Mouse (Mus musculus): ENCODE measurements around the gene Bptf. TPM values are rescaled to one million over a fixed set of nuclear protein-coding genes. Genes with fewer than 3 reads are reported as not detected.

Gene Bptf
- polyA plus RNA-seq, 1 experiment from 2014 or later = 38.5 TPM

DNA sequence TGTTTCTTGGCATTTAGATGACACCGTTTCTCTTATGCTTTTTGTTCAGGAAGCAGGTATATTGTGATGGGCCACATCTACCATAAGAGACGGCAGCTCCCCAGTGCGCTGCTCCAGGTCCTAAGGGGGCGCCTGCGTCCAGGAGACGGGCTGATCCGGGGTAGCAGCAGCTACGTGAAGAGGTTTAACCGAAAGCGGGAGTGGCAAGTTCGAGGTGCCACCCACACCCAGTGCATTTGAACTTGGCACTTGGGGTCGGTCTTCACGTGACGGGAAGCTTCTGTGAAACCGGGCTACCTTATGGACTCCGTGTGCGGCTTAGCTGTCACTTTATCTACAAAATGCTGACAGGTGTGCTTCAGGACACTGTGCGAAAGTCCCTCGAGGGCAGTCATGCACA lies 102.4 kb downstream of the Bptf start:
- WGBS = 52% methylated on average over 19 of the region's 19 CpGs
- peaks cover 2% of the 10 kb centered on the region; the same call in 1 of the 2 replicates for H3K27me3 ChIP-seq (ENCODE audit: control insufficient read depth, insufficient read depth, low read length)
- no peak overlapping the region for H3K9ac ChIP-seq (ENCODE audit: low read length)
- no peaks in the 10 kb centered on the region for H3K36me3 ChIP-seq (ENCODE audit: control insufficient read depth, insufficient read depth, low read length)
- no peak overlapping the region for H3K4me3 ChIP-seq (ENCODE audit: low read depth, low read length)
- H3K4me1 ChIP-seq (ENCODE audit: control insufficient read depth, insufficient read depth, low read length) = peaks cover 27% of the 10 kb centered on the region
- H3K27ac ChIP-seq (ENCODE audit: low read depth, low read length) = no peak overlapping the region
- H3K4me2 ChIP-seq = no peak overlapping the region
- no peaks in the 10 kb centered on the region for H3K9me3 ChIP-seq (ENCODE audit: control insufficient read depth, low read length)
- DNase-seq (ENCODE audit: low spot score, missing footprints) = no peak
- no peak for ATAC-seq (ENCODE audit: low FRiP score)

DNA sequence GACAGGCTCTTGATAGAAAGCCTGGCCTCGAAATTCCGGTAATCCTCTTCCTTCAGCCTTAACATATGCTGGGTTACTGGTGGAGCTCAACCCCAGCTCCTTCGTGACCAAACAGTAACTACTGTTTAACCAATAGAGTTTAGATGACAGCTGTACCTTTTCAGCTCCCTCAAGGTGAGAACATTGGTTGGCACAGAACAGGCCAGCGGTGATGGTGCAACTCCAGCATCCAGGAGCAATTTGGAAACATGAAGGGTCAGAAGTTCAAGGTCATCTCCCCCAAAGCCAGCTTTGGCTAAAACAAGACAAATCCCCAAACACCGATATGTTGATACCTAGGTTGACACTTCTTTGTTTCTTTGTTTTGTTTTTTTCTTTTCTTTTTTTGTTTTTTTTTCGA lies 103.2 kb downstream of the Bptf start:
- WGBS = 65% methylated on average over 6 of the region's 6 CpGs
- H3K27ac ChIP-seq (ENCODE audit: low read depth, low read length) = no peak overlapping the region

DNA sequence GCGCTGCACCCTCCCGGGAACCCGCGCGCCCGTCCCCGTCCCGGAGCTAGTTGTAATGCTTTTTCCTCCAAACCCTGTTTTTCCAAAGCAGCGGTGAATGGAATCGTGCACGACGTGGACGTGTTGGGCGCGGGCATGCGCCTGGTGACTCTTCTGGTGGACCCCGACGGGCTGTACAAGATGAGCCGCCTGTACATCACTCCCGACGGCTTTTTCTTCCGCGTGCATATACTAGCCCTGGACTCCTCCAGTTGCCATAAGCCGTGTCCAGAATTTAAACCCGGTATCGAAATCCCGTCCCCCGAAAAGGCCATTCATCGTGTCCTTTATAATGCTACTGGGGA lies 103.7 kb downstream of the Bptf start:
- peak overlapping the region; percentile 53 for H3K4me2 ChIP-seq
- peak overlapping the region; percentile 70 for H3K9ac ChIP-seq (ENCODE audit: low read length)
- peaks cover 2% of the 10 kb centered on the region; the same call in 1 of the 2 replicates for H3K27me3 ChIP-seq (ENCODE audit: control insufficient read depth, insufficient read depth, low read length)
- 5% methylated on average over 29 of the region's 29 CpGs for WGBS
- no peak for DNase-seq (ENCODE audit: low spot score, missing footprints)
- no peaks in the 10 kb centered on the region for H3K9me3 ChIP-seq (ENCODE audit: control insufficient read depth, low read length)
- H3K4me1 ChIP-seq (ENCODE audit: control insufficient read depth, insufficient read depth, low read length) = peaks cover 27% of the 10 kb centered on the region
- peak overlapping the region; percentile 56 for H3K4me3 ChIP-seq (ENCODE audit: low read depth, low read length)
- peak overlapping the region; percentile 31; the same call in 1 of the 2 replicates for H3K27ac ChIP-seq (ENCODE audit: low read depth, low read length)
- ATAC-seq (ENCODE audit: low FRiP score) = peak; percentile 66
- H3K36me3 ChIP-seq (ENCODE audit: control insufficient read depth, insufficient read depth, low read length) = no peaks in the 10 kb centered on the region

More for the DNA sequence above, 103.2 kb downstream of the Bptf start:
- Histone ChIP-seq H3K9ac (ENCODE audit: low read length) (peak overlapping the region; percentile 70; the same call in 1 of the 2 replicates), H3K4me2 (peak overlapping the region; percentile 53), H3K9me3 (ENCODE audit: control insufficient read depth, low read length) (no peaks in the 10 kb centered on the region), H3K4me3 (ENCODE audit: low read depth, low read length) (peak overlapping the region; percentile 56; the same call in 1 of the 2 replicates), H3K4me1 (ENCODE audit: control insufficient read depth, insufficient read depth, low read length) (peaks cover 27% of the 10 kb centered on the region), H3K36me3 (ENCODE audit: control insufficient read depth, insufficient read depth, low read length) (no peaks in the 10 kb centered on the region), H3K27me3 (ENCODE audit: control insufficient read depth, insufficient read depth, low read length) (peaks cover 2% of the 10 kb centered on the region; the same call in 1 of the 2 replicates)
- ATAC-seq (ENCODE audit: low FRiP score) (no peak), DNase-seq (ENCODE audit: low spot score, missing footprints) (no peak)

DNA sequence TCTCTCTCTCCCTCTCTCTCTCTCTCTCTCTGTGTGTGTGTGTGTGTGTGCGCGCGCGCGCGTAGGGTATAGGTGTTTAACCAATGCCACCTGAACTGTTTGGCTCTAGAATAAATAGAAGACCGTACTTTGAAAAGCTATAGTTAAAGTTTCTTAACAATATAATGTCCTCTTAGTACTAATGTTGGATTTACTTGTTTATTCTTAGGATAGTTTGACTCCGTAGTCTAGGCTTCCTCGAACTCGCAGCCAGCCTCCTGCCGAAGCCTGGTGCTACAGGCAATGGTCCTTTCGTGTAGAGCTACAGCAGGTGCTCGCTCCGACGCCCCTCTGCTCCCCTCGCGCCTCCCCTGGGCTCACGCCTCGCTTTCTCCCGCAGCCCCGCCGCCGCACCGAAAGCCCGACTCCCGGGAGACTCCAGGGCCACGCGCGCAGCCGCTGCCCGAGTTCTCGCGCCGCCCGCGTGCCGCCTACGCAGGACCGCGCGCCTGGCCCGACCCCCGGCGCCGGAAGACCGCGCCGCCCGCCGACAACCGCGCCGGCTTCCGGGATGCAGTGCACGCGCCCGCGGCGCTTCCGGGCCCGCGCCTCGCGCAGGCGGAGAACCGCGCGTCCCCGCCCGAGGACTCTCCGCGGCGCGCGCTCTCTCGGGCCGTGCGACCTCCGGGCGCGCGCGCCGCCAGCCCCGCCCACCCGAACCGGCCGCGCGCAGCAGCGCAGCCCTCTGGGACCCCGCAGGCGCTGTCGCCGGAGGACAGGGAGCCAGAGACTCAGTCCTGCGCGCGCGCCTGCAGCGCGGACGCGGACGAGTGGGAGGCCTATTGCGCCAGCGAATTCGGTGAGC lies 104.3 kb downstream of the Bptf start:
- H3K27me3 ChIP-seq (ENCODE audit: control insufficient read depth, insufficient read depth, low read length) = peaks cover 2% of the 10 kb centered on the region; the same call in 1 of the 2 replicates
- ATAC-seq (ENCODE audit: low FRiP score) = peak; percentile 91
- H3K9me3 ChIP-seq (ENCODE audit: control insufficient read depth, low read length) = no peaks in the 10 kb centered on the region

DNA sequence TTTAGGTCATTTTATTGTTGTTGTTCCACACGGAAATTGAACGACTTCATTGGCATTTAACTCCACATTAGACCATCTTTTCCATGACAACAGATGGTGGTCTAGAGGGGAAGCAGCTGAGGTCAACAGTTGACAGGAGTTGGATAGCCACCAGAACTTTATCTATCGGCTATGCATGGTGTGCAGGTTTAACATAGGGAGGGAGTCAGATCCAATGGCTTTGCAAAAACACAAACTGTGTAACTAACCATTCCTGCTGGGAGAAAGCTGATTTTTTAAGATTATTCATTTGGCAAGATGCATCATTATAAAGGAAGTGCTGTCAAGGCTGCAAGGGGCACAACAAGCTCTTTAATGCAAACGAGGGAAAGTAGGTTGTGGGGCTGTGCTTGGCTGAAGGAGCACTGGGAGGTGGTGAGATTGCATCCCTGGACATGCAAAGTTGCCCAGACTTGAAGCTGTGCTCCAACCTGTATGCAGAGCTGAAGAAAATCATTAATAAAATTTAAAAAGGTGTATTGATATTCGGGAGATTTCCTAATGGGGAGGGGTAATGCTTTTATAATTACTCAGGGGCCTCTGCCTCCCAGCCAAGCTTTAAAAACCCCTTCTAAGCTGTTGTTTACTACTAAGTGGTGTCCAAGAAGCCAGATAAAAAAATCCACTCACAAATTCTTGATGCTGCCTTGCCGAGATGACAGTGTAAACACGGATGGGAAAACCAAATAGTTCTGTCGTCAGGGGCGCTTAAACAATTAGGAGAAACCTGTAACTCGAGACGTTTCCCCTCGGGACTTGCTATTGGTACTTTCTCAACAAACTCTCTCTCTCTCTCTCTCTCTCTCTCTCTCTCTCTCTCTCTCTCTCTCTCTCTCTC lies 105.1 kb downstream of the Bptf start:
- no peaks in the 10 kb centered on the region for H3K36me3 ChIP-seq (ENCODE audit: control insufficient read depth, insufficient read depth, low read length)
- peaks cover 2% of the 10 kb centered on the region; the same call in 1 of the 2 replicates for H3K27me3 ChIP-seq (ENCODE audit: control insufficient read depth, insufficient read depth, low read length)
- no peaks in the 10 kb centered on the region for H3K9me3 ChIP-seq (ENCODE audit: control insufficient read depth, low read length)
- 13% methylated on average over 12 of the region's 12 CpGs for WGBS
- DNase-seq (ENCODE audit: low spot score, missing footprints) (no peak), ATAC-seq (ENCODE audit: low FRiP score) (no peak)
- peak overlapping the region; percentile 56 for H3K4me3 ChIP-seq (ENCODE audit: low read depth, low read length)
- H3K4me2 ChIP-seq = peak overlapping the region; percentile 94
- H3K9ac ChIP-seq (ENCODE audit: low read length) = 0 out of 2 replicates have a peak overlapping the region, but pooled peaks have one; percentile 5
- H3K27ac ChIP-seq (ENCODE audit: low read depth, low read length) = no peak overlapping the region
- H3K4me1 ChIP-seq (ENCODE audit: control insufficient read depth, insufficient read depth, low read length) = peaks cover 17% of the 10 kb centered on the region

More for the DNA sequence above, 104.3 kb downstream of the Bptf start:
- peak; percentile 99 for DNase-seq (ENCODE audit: low spot score, missing footprints)
- peaks cover 25% of the 10 kb centered on the region for H3K4me1 ChIP-seq (ENCODE audit: control insufficient read depth, insufficient read depth, low read length)
- H3K36me3 ChIP-seq (ENCODE audit: control insufficient read depth, insufficient read depth, low read length) = no peaks in the 10 kb centered on the region
- H3K4me2 ChIP-seq = peak overlapping the region; percentile 53
- H3K27ac ChIP-seq (ENCODE audit: low read depth, low read length) = peak overlapping the region; percentile 41; the same call in 1 of the 2 replicates
- 1% methylated on average over 93 of the region's 107 CpGs for WGBS
- peak overlapping the region; percentile 70 for H3K9ac ChIP-seq (ENCODE audit: low read length)
- H3K4me3 ChIP-seq (ENCODE audit: low read depth, low read length) = peak overlapping the region; percentile 56

DNA sequence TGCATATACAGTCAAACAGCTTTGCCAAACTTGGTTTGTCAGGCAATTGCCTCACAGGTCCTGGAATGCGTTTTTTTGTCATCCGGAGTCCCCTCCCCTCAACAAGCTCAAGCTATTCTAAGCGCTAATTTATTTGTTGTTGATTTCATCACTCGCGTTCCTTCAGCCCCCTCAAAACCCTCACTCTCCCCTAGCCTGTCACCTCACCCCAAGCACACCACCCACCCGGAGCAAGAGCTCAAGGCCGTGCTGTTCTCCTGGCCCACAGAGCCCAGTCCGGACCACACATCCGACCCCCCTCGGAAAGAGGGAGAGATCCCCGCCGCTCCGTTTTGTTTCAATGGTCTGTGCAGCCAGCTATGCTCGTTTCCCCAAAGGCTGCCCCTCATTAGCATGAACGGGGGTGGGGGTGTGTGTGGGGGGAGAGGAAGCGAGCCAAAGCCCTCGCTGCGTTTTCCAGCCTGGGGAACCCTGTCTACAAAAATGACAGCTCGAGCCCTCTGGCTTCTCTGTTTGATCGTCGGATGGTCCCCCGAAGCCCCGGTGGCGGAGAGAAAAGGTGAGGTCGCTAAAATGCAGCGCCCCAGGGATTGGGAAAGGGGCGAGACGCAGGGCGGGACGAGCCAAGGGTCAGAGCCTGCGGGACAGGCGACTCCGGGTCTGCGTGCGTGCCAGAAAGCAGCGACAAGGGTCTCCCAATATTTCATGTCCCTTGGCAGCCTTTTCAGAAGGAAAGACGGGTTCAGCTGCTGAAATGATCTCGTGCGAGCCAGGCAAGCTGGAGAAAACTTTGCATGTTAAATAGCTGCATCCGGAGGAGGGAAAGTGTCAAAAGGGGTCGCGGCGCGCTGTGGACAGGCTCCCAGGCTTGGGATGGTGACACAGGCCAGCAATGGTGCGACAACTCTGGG lies 106.3 kb downstream of the Bptf start, which contains the start of gene 1810010H24Rik:
TSS of gene 1810010H24Rik (plus strand) at position 271 of the 911 bp plus-strand sequence.
- no peak within 1 kb of the TSS; the same call in 1 of the 2 replicates for H3K27ac ChIP-seq (ENCODE audit: low read depth, low read length)
- peak within 1 kb of the TSS; percentile 46 for H3K4me3 ChIP-seq (ENCODE audit: low read depth, low read length)
- peak within 1 kb of the TSS; percentile 68 for H3K9ac ChIP-seq (ENCODE audit: low read length)
- ATAC-seq (ENCODE audit: low FRiP score) (peak; percentile 26; the same call in 1 of the 2 replicates), DNase-seq (ENCODE audit: low spot score, missing footprints) (peak; percentile 95)
- no peaks in the 10 kb centered on the region for H3K36me3 ChIP-seq (ENCODE audit: control insufficient read depth, insufficient read depth, low read length)
- H3K27me3 ChIP-seq (ENCODE audit: control insufficient read depth, insufficient read depth, low read length) = peaks cover 2% of the 10 kb centered on the region; the same call in 1 of the 2 replicates
- H3K4me1 ChIP-seq (ENCODE audit: control insufficient read depth, insufficient read depth, low read length) = peaks cover 15% of the 10 kb centered on the region
- under 1% methylated on average over 45 of the region's 45 CpGs for WGBS
- H3K4me2 ChIP-seq = peak within 1 kb of the TSS; percentile 94
- no peaks in the 10 kb centered on the region for H3K9me3 ChIP-seq (ENCODE audit: control insufficient read depth, low read length)

DNA sequence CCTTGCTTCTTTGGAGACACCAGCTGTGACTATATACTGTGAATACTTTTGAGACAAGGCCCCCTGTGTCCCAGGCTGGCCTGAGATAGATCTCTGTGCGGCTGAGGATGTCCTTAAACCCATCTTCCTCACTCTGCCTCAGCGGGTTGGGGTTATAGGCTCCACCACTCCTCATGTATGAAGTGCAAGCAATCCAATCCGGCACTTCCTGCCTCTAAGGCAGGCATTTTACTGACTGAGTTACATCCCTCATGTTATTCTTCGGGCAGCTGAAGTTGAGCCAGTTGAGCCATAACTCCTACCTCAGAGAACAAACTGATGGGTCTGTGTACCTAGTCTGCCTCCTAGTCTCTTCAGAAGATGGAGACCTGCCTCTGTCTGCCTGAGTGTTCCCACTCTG lies 107.5 kb downstream of the Bptf start:
- no peak for DNase-seq (ENCODE audit: low spot score, missing footprints)
- Histone ChIP-seq H3K27me3 (ENCODE audit: control insufficient read depth, insufficient read depth, low read length) (peaks cover 2% of the 10 kb centered on the region; the same call in 1 of the 2 replicates), H3K4me1 (ENCODE audit: control insufficient read depth, insufficient read depth, low read length) (peaks cover 15% of the 10 kb centered on the region), H3K4me3 (ENCODE audit: low read depth, low read length) (no peak overlapping the region), H3K9ac (ENCODE audit: low read length) (no peak overlapping the region; the same call in 1 of the 2 replicates), H3K4me2 (no peak overlapping the region), H3K27ac (ENCODE audit: low read depth, low read length) (no peak overlapping the region), H3K36me3 (ENCODE audit: control insufficient read depth, insufficient read depth, low read length) (no peaks in the 10 kb centered on the region), H3K9me3 (ENCODE audit: control insufficient read depth, low read length) (no peaks in the 10 kb centered on the region)
- ATAC-seq (ENCODE audit: low FRiP score) = no peak
- WGBS = 70% methylated on average over 4 of the region's 4 CpGs

Measured in midbrain, embryonic 11.5 days (tissue).